8 mouse cellular contexts compared by ENCODE assay signal in the genomic region with DNA sequence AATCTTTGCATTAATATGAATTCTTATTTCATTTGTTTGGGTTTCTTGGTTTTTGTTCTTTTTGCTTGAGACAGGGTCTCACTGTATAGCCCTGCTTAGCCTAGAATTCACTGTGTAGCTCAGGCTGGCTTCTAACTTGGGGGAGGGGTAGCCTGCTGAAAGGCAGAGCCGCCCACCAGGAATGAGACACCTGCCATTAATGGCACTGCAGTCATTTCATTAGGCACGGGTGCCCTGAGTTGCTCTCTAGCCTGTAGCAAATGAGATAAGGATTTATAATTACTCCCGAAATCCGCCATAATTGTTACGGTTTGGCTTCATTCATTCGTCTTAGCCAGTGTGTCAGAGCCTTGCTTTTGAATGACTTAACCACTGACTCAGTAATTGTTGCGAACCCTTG. TPM values are rescaled to one million over a fixed set of nuclear protein-coding genes. Genes with fewer than 3 reads are reported as not detected.
A peak's percentile ranks its signal among the peaks of the same experiment; 100 is the strongest.
DNase-seq lines count a peak whose midpoint lies in the region; ATAC-seq lines count a peak whose summit lies in the region.

No protein-coding gene starts in this region.

- H3K27me3 ChIP-seq in kidney, embryonic 15.5 days, result no peaks in the 10 kb centered on the region
- H3K27me3 ChIP-seq in hindbrain, embryonic 13.5 days, result no peaks in the 10 kb centered on the region
- H3K27me3 ChIP-seq in midbrain, embryonic 14.5 days (ENCODE audit: control insufficient read depth, insufficient read depth, low read length), result no peaks in the 10 kb centered on the region

- ATAC-seq in kidney, embryonic 15.5 days (replicated peaks; ENCODE audit: low FRiP score), result no peak
- ATAC-seq in hindbrain, embryonic 13.5 days (ENCODE audit: low FRiP score), result no peak
- no peak for ATAC-seq in midbrain, embryonic 14.5 days (ENCODE audit: low FRiP score, low TSS enrichment)

- H3K4me1 ChIP-seq in kidney, embryonic 15.5 days, result peaks cover 47% of the 10 kb centered on the region
- peaks cover 20% of the 10 kb centered on the region for H3K4me1 ChIP-seq in brown adipose tissue, adult 24 weeks (ENCODE audit: control insufficient read depth, insufficient read depth, insufficient read length, low read length)
- H3K4me1 ChIP-seq in hindbrain, embryonic 13.5 days (replicated peaks), result peaks cover 70% of the 10 kb centered on the region
- H3K4me1 ChIP-seq in midbrain, embryonic 14.5 days (ENCODE audit: control insufficient read depth, insufficient read depth, low read length), result peaks cover 29% of the 10 kb centered on the region

- H3K36me3 ChIP-seq in kidney, embryonic 15.5 days, result no peaks in the 10 kb centered on the region
- H3K36me3 ChIP-seq in hindbrain, embryonic 13.5 days, result no peaks in the 10 kb centered on the region
- 0 out of 2 replicates have a peak, but pooled peaks cover 3% of the 10 kb centered on the region for H3K36me3 ChIP-seq in midbrain, embryonic 14.5 days (ENCODE audit: control insufficient read depth, insufficient read depth, low read length)

- H3K9me3 ChIP-seq in kidney, embryonic 15.5 days (replicated peaks), result no peaks in the 10 kb centered on the region
- no peaks in the 10 kb centered on the region for H3K9me3 ChIP-seq in hindbrain, embryonic 13.5 days
- H3K9me3 ChIP-seq in midbrain, embryonic 14.5 days (ENCODE audit: control insufficient read depth, low read length), result no peaks in the 10 kb centered on the region

- H3K4me2 ChIP-seq in kidney, embryonic 15.5 days, result peak overlapping the region; percentile 90
- peak overlapping the region; percentile 85 for H3K4me2 ChIP-seq in hindbrain, embryonic 13.5 days
- H3K4me2 ChIP-seq in midbrain, embryonic 14.5 days (ENCODE audit: low read length), result peak overlapping the region; percentile 94

- WGBS in kidney, embryonic 15.5 days, result 57% methylated on average over 7 of the region's 7 CpGs
- 53% methylated on average over 7 of the region's 7 CpGs for WGBS in hindbrain, embryonic 13.5 days
- 49% methylated on average over 7 of the region's 7 CpGs for WGBS in midbrain, embryonic 14.5 days

- H3K27ac ChIP-seq in kidney, embryonic 15.5 days, result no peak overlapping the region
- H3K27ac ChIP-seq in brown adipose tissue, adult 24 weeks (replicated peaks; ENCODE audit: low read depth, low read length), result no peak overlapping the region
- no peak overlapping the region; the same call in 1 of the 2 replicates for H3K27ac ChIP-seq in hindbrain, embryonic 13.5 days
- no peak overlapping the region for H3K27ac ChIP-seq in midbrain, embryonic 14.5 days (replicated peaks; ENCODE audit: low read depth, low read length)

- no peak for DNase-seq in kidney, adult 18-20 months
- DNase-seq in midbrain, embryonic 14.5 days, result peak; percentile 32
- DNase-seq in right cerebral cortex, postnatal 10 days (ENCODE audit: low spot score in 2 of 2), result no peak
- no peak for DNase-seq in embryo, embryonic 9.5 days (ENCODE audit: extremely low spot score)
- DNase-seq in cerebellum, adult 8-10 months, result no peak

- H3K4me3 ChIP-seq in kidney, embryonic 15.5 days (replicated peaks), result peak overlapping the region; percentile 99
- H3K4me3 ChIP-seq in brown adipose tissue, adult 24 weeks (ENCODE audit: insufficient read depth, low read depth, low read length), result peak overlapping the region; percentile 69; the same call in 1 of the 2 replicates
- H3K4me3 ChIP-seq in hindbrain, embryonic 13.5 days, result peak overlapping the region; percentile 99
- peak overlapping the region; percentile 97 for H3K4me3 ChIP-seq in midbrain, embryonic 14.5 days (replicated peaks; ENCODE audit: low read depth, low read length)

- peak overlapping the region; percentile 97; the same call in 1 of the 2 replicates for H3K9ac ChIP-seq in kidney, embryonic 15.5 days
- peak overlapping the region; percentile 99 for H3K9ac ChIP-seq in hindbrain, embryonic 13.5 days
- H3K9ac ChIP-seq in midbrain, embryonic 14.5 days (replicated peaks; ENCODE audit: low read length), result peak overlapping the region; percentile 96; the same call in 1 of the 2 replicates

RNA-seq across cellular contexts. Expression of a gene that starts 0.9 kb away (rescaled TPM):
- 42.0 and 45.5 TPM in 2 replicates for polyA plus RNA-seq in kidney, embryonic 15.5 days (2015; fragmentation: Nextera tagmentation; extraction: Ambion mirVana)
- 15.1 and 17.6 TPM in 2 replicates for polyA plus RNA-seq in brown adipose tissue, adult 24 weeks (2012; ENCODE audit: insufficient read depth, insufficient read length, missing spikeins)
- 45.4 and 49.7 TPM in 2 replicates for polyA plus RNA-seq in hindbrain, embryonic 13.5 days (2015; fragmentation: Nextera tagmentation; extraction: Ambion mirVana)
- 36.3 and 39.5 TPM in 2 replicates for polyA plus RNA-seq in midbrain, embryonic 14.5 days (2014; fragmentation: Nextera tagmentation; extraction: Ambion mirVana)

RNA-seq across cellular contexts. Expression of a gene that starts 1.7 kb away (rescaled TPM):
- polyA plus RNA-seq in kidney, embryonic 15.5 days (2015; fragmentation: Nextera tagmentation; extraction: Ambion mirVana), result 45.3 and 49.8 TPM in 2 replicates
- 37.1 and 53.8 TPM in 2 replicates for polyA plus RNA-seq in brown adipose tissue, adult 24 weeks (2012; ENCODE audit: insufficient read depth, insufficient read length, missing spikeins)
- 37.5 and 39.6 TPM in 2 replicates for polyA plus RNA-seq in hindbrain, embryonic 13.5 days (2015; fragmentation: Nextera tagmentation; extraction: Ambion mirVana)
- polyA plus RNA-seq in midbrain, embryonic 14.5 days (2014; fragmentation: Nextera tagmentation; extraction: Ambion mirVana), result 40.9 and 48.5 TPM in 2 replicates

RNA-seq across cellular contexts. Expression of a gene that starts 47.1 kb away (rescaled TPM):
- polyA plus RNA-seq in kidney, embryonic 15.5 days (2015; fragmentation: Nextera tagmentation; extraction: Ambion mirVana), result 102 and 105 TPM in 2 replicates
- polyA plus RNA-seq in brown adipose tissue, adult 24 weeks (2012; ENCODE audit: insufficient read depth, insufficient read length, missing spikeins), result 2.1 and 5.5 TPM in 2 replicates
- 261 and 279 TPM in 2 replicates for polyA plus RNA-seq in hindbrain, embryonic 13.5 days (2015; fragmentation: Nextera tagmentation; extraction: Ambion mirVana)
- polyA plus RNA-seq in midbrain, embryonic 14.5 days (2014; fragmentation: Nextera tagmentation; extraction: Ambion mirVana), result 276 and 315 TPM in 2 replicates

Comparison
In these comparisons a context has a peak if more than half of its experiments do, and no peak if none do; other contexts are left out.
1. RNA of a gene that starts 47.1 kb away (polyA plus RNA-seq): 276 to 315 TPM in midbrain, embryonic 14.5 days, 261 to 279 TPM in hindbrain, embryonic 13.5 days and 102 to 105 TPM in kidney, embryonic 15.5 days; 2.1 to 5.5 TPM in brown adipose tissue, adult 24 weeks; every median in the first group is over 10 times any median in the second.
2. Peak in every context shown above with its lines, with median percentiles within 50 percentile points of each other: H3K4me2 ChIP-seq, H3K4me3 ChIP-seq and H3K9ac ChIP-seq.